Mouse (Mus musculus): ENCODE results near the gene Ampd1.

DNA sequence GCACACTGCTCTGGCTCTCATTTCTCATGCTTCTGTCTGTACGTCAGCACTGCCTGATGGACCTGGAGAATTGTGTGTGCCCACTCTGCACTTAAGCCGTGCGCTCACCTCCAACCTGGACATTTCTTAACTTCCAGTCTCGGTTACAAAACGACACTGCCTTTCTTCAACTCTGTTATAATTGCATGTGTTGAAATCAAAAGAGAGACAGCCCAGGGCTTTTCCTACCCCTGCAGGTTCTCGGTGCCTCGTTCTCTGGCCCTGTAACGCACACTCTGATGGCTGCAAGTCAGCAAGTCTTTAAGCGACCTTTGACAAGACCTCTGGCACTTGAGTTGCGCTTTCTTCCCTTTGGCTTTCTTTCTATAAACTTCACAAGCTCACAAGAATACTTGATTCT lies 68.6 kb downstream of the Ampd1 start:
- TF ChIP-seq MAFK (IDR thresholded peaks at IDR 0.05; ENCODE audit: insufficient read depth, low read depth, low read length), result no peak
- TF ChIP-seq ZNF384 (IDR thresholded peaks at IDR 0.05; ENCODE audit: low read depth, low read length), result no peak
- no peak for TF ChIP-seq HCFC1 (IDR thresholded peaks at IDR 0.05; ENCODE audit: borderline replicate concordance, insufficient read depth, low read length)
- no peak for TF ChIP-seq ZC3H11A (IDR thresholded peaks at IDR 0.05; ENCODE audit: borderline replicate concordance, low read depth, low read length)
- TF ChIP-seq CHD2 (IDR thresholded peaks at IDR 0.05; ENCODE audit: low read depth, low read length), result no peak
